Mouse (Mus musculus): ENCODE measurements around the gene Mgat4a. TPM values are rescaled to one million over a fixed set of nuclear protein-coding genes. Genes with fewer than 3 reads are reported as not detected.

Gene Mgat4a
- polyA plus RNA-seq, 2 experiments = 6.8 to 9.0 TPM

DNA sequence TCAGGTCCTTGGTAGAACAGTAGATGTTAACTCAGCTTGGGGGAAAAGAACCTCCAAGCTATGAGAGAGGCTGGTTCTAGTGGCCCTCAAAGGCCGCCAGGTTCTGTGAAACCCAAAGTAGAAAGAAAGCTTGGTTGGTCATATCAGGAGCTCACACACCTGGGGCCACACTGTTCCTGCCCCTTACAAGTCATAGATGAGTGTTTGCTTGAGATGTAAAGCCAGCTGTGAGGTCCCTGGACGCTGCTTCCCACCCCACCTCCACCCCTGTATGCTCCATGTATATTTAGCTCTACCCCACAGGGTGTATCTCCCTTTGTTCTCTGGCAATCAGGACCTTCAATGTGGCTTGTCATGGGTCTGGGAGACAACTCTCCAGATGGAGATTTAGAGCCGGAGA lies 132.1 kb downstream of the Mgat4a start:
- H3K36me3 ChIP-seq (ENCODE audit: control insufficient read depth, insufficient read depth, low read length) = no peaks in the 10 kb centered on the region
- H3K4me2 ChIP-seq (replicated peaks; ENCODE audit: low read depth, low read length, severe bottlenecking) = no peak overlapping the region
- no peaks in the 10 kb centered on the region; the same call in 1 of the 2 replicates for H3K4me1 ChIP-seq (ENCODE audit: control insufficient read depth, insufficient read depth, low read length)
- H3K4me3 ChIP-seq (replicated peaks; ENCODE audit: low read length) = no peak overlapping the region
- H3K27me3 ChIP-seq (ENCODE audit: control insufficient read depth, insufficient read depth, low read length) = no peaks in the 10 kb centered on the region
- WGBS = 56% methylated on average over 3 of the region's 3 CpGs
- TF ChIP-seq POLR2A (IDR thresholded peaks at IDR 0.05; ENCODE audit: borderline replicate concordance, extremely low read depth, insufficient read depth, insufficient read length) = no peak
- DNase-seq (ENCODE audit: low spot score) = no peak
- H3K9me3 ChIP-seq (ENCODE audit: control insufficient read depth, low read length) = no peaks in the 10 kb centered on the region
- no peak overlapping the region for H3K27ac ChIP-seq (replicated peaks; ENCODE audit: low read depth, low read length)
- ATAC-seq (ENCODE audit: low FRiP score, low read depth) = no peak
- no peak overlapping the region for H3K9ac ChIP-seq (ENCODE audit: low read depth, low read length, severe bottlenecking)

- DNase-seq (ENCODE audit: low spot score) = no peak
- no peaks in the 10 kb centered on the region; the same call in 1 of the 2 replicates for H3K4me1 ChIP-seq (ENCODE audit: control insufficient read depth, insufficient read depth, low read length)
- no peaks in the 10 kb centered on the region for H3K36me3 ChIP-seq (ENCODE audit: control insufficient read depth, insufficient read depth, low read length)
- 66% methylated on average over 8 of the region's 8 CpGs for WGBS
- no peak overlapping the region for H3K27ac ChIP-seq (replicated peaks; ENCODE audit: low read depth, low read length)
- no peak for ATAC-seq (ENCODE audit: low FRiP score, low read depth)
- no peaks in the 10 kb centered on the region for H3K27me3 ChIP-seq (ENCODE audit: control insufficient read depth, insufficient read depth, low read length)
- no peak overlapping the region for H3K4me2 ChIP-seq (replicated peaks; ENCODE audit: low read depth, low read length, severe bottlenecking)
- H3K9me3 ChIP-seq (ENCODE audit: control insufficient read depth, low read length) = no peaks in the 10 kb centered on the region
- no peak overlapping the region for H3K9ac ChIP-seq (ENCODE audit: low read depth, low read length, severe bottlenecking)
- no peak for TF ChIP-seq POLR2A (IDR thresholded peaks at IDR 0.05; ENCODE audit: borderline replicate concordance, extremely low read depth, insufficient read depth, insufficient read length)
- no peak overlapping the region for H3K4me3 ChIP-seq (replicated peaks; ENCODE audit: low read length)
Observed at GRCm38 (mm10) chr1:37408059-37408458, 132.8 kb downstream of the Mgat4a start.

DNA sequence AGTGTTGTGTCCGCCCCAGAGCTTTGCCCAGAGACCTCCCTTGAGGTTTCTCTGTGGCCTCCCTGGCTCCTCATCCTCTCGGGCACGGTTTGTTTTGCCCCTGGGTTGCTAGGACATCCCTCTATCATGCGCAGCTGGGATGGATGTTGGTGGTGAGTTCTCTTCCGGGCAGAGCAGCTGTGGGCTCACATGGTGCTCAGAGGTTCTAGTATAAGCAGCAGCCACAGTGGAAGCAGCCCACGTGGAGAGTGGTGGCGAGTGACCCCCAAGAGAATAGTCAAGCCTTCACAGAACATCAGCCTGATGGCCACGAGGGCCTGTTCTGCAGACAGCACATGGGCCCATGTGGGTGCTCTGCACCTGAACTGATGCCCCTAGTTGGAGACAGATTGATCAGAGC lies 133.6 kb downstream of the Mgat4a start:
- H3K4me2 ChIP-seq (replicated peaks; ENCODE audit: low read depth, low read length, severe bottlenecking) = no peak overlapping the region
- 0 out of 2 replicates have a peak, but pooled peaks cover 2% of the 10 kb centered on the region for H3K36me3 ChIP-seq (ENCODE audit: control insufficient read depth, insufficient read depth, low read length)
- TF ChIP-seq POLR2A (IDR thresholded peaks at IDR 0.05; ENCODE audit: borderline replicate concordance, extremely low read depth, insufficient read depth, insufficient read length) = no peak
- H3K9ac ChIP-seq (ENCODE audit: low read depth, low read length, severe bottlenecking) = no peak overlapping the region
- DNase-seq (ENCODE audit: low spot score) = no peak
- no peak overlapping the region for H3K27ac ChIP-seq (replicated peaks; ENCODE audit: low read depth, low read length)
- H3K9me3 ChIP-seq (ENCODE audit: control insufficient read depth, low read length) = no peaks in the 10 kb centered on the region
- no peaks in the 10 kb centered on the region; the same call in 1 of the 2 replicates for H3K4me1 ChIP-seq (ENCODE audit: control insufficient read depth, insufficient read depth, low read length)
- H3K4me3 ChIP-seq (replicated peaks; ENCODE audit: low read length) = no peak overlapping the region
- no peak for ATAC-seq (ENCODE audit: low FRiP score, low read depth)
- WGBS = 77% methylated on average over 8 of the region's 8 CpGs
- H3K27me3 ChIP-seq (ENCODE audit: control insufficient read depth, insufficient read depth, low read length) = no peaks in the 10 kb centered on the region

GRCm38 (mm10) chr1:37405137-37405536 lies 135.7 kb downstream of the Mgat4a start:
- TF ChIP-seq POLR2A (IDR thresholded peaks at IDR 0.05; ENCODE audit: borderline replicate concordance, extremely low read depth, insufficient read depth, insufficient read length) = no peak
- Histone ChIP-seq H3K27ac (replicated peaks; ENCODE audit: low read depth, low read length) (no peak overlapping the region), H3K9me3 (ENCODE audit: control insufficient read depth, low read length) (no peaks in the 10 kb centered on the region), H3K4me2 (replicated peaks; ENCODE audit: low read depth, low read length, severe bottlenecking) (no peak overlapping the region), H3K9ac (ENCODE audit: low read depth, low read length, severe bottlenecking) (no peak overlapping the region), H3K4me1 (ENCODE audit: control insufficient read depth, insufficient read depth, low read length) (no peaks in the 10 kb centered on the region; the same call in 1 of the 2 replicates), H3K4me3 (replicated peaks; ENCODE audit: low read length) (no peak overlapping the region), H3K36me3 (ENCODE audit: control insufficient read depth, insufficient read depth, low read length) (peaks cover 8% of the 10 kb centered on the region; the same call in 1 of the 2 replicates), H3K27me3 (ENCODE audit: control insufficient read depth, insufficient read depth, low read length) (no peaks in the 10 kb centered on the region)
- no peak for ATAC-seq (ENCODE audit: low FRiP score, low read depth)
- WGBS = 78% methylated on average over 2 of the region's 2 CpGs
- DNase-seq (ENCODE audit: low spot score) = no peak

GRCm38 (mm10) chr1:37401687-37402086 lies 139.1 kb downstream of the Mgat4a start:
- DNase-seq (ENCODE audit: low spot score) (peak; percentile 29), ATAC-seq (ENCODE audit: low FRiP score, low read depth) (no peak)
- Histone ChIP-seq H3K4me1 (ENCODE audit: control insufficient read depth, insufficient read depth, low read length) (no peaks in the 10 kb centered on the region), H3K27me3 (ENCODE audit: control insufficient read depth, insufficient read depth, low read length) (no peaks in the 10 kb centered on the region), H3K9me3 (ENCODE audit: control insufficient read depth, low read length) (no peaks in the 10 kb centered on the region), H3K36me3 (ENCODE audit: control insufficient read depth, insufficient read depth, low read length) (peaks cover 22% of the 10 kb centered on the region), H3K27ac (replicated peaks; ENCODE audit: low read depth, low read length) (no peak overlapping the region), H3K9ac (ENCODE audit: low read depth, low read length, severe bottlenecking) (no peak overlapping the region), H3K4me3 (replicated peaks; ENCODE audit: low read length) (no peak overlapping the region), H3K4me2 (replicated peaks; ENCODE audit: low read depth, low read length, severe bottlenecking) (no peak overlapping the region)
- WGBS = 57% methylated on average over 4 of the region's 4 CpGs
- no peak for TF ChIP-seq POLR2A (IDR thresholded peaks at IDR 0.05; ENCODE audit: borderline replicate concordance, extremely low read depth, insufficient read depth, insufficient read length)

GRCm38 (mm10) chr1:37399734-37400133 lies 141.1 kb downstream of the Mgat4a start:
- no peaks in the 10 kb centered on the region for H3K9me3 ChIP-seq (ENCODE audit: control insufficient read depth, low read length)
- no peak for TF ChIP-seq POLR2A (IDR thresholded peaks at IDR 0.05; ENCODE audit: borderline replicate concordance, extremely low read depth, insufficient read depth, insufficient read length)
- DNase-seq (ENCODE audit: low spot score) (no peak), ATAC-seq (ENCODE audit: low FRiP score, low read depth) (no peak)
- no peak overlapping the region for H3K9ac ChIP-seq (ENCODE audit: low read depth, low read length, severe bottlenecking)
- no peak overlapping the region for H3K4me2 ChIP-seq (replicated peaks; ENCODE audit: low read depth, low read length, severe bottlenecking)
- no peaks in the 10 kb centered on the region for H3K27me3 ChIP-seq (ENCODE audit: control insufficient read depth, insufficient read depth, low read length)
- no peak overlapping the region for H3K27ac ChIP-seq (replicated peaks; ENCODE audit: low read depth, low read length)
- no peak overlapping the region for H3K4me3 ChIP-seq (replicated peaks; ENCODE audit: low read length)
- no peaks in the 10 kb centered on the region for H3K4me1 ChIP-seq (ENCODE audit: control insufficient read depth, insufficient read depth, low read length)
- WGBS = 68% methylated on average over 8 of the region's 8 CpGs
- H3K36me3 ChIP-seq (ENCODE audit: control insufficient read depth, insufficient read depth, low read length) = peaks cover 27% of the 10 kb centered on the region

Measured in limb, embryonic 14.5 days (tissue).